In the genomic region with DNA sequence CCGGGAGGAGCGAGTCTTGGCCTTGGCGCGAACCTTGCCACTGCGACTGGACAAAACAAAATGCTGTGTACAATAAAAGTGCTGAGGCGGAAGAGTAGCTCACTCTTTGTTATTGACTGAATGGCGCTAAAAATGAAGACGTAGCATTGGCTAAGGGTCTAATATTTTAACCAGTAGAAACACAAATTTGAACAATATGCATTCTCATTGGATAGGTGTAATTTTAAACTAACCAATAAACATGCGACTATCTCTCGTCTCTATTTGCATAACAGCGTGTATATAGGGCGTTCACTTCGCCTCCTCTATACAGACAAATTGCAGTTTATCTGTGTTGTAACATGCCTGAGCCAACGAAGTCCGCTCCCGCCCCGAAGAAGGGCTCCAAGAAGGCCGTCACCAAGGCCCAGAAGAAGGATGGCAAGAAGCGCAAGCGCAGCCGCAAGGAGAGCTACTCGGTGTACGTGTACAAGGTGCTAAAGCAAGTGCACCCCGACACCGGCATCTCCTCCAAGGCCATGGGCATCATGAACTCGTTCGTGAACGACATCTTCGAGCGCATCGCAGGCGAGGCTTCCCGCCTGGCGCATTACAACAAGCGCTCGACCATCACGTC, we compare ENCODE assay signal across 8 mouse cellular contexts. TPM values are rescaled to one million over a fixed set of nuclear protein-coding genes. Genes with fewer than 3 reads are reported as not detected.
DNase-seq lines count a peak whose midpoint lies in the region; ATAC-seq and TF ChIP-seq lines count a peak whose summit lies in the region.
"Not testable (repeated sequence)": the region's sequence is repeated elsewhere in the genome, so short reads cannot be mapped to it uniquely, and the experiment has no call there.

A gene (plus strand): TSS at position 288 of the 616 bp plus-strand sequence.

- not testable (repeated sequence) for H3K27me3 ChIP-seq in hindbrain, postnatal 0 days (ENCODE audit: insufficient read depth, low read length)

- H3K27ac ChIP-seq in cortical plate, adult 2 months (ENCODE audit: insufficient read depth, low read length): not testable (repeated sequence)
- peak within 1 kb of the TSS; percentile 54; the same call in 1 of the 2 replicates for H3K27ac ChIP-seq in gastrocnemius, adult 2 months
- peak within 1 kb of the TSS; percentile 88 for H3K27ac ChIP-seq in hindbrain, postnatal 0 days

- not testable (repeated sequence) for H3K4me1 ChIP-seq in cortical plate, adult 2 months (ENCODE audit: control insufficient read depth, insufficient read depth, low read length); hindbrain, postnatal 0 days (ENCODE audit: insufficient read depth, low read length)

- peak within 1 kb of the TSS; percentile 42 for H3K4me3 ChIP-seq in cortical plate, adult 2 months (ENCODE audit: insufficient read depth, low read length)
- peak within 1 kb of the TSS; percentile 74 for H3K4me3 ChIP-seq in gastrocnemius, adult 2 months
- H3K4me3 ChIP-seq in hindbrain, postnatal 0 days (ENCODE audit: low read length): peak within 1 kb of the TSS; percentile 39

- DNase-seq in adipocyte (ENCODE audit: low spot score): peak; percentile 89
- DNase-seq in gastrocnemius, adult 2 months: peak; percentile 35
- DNase-seq in hindbrain, postnatal 0 days (ENCODE audit: low spot score): peak; percentile 93
- peak; percentile 77 for DNase-seq in left cerebral cortex, adult 11 months (ENCODE audit: low spot score)
- peak; percentile 92 for DNase-seq in lung, postnatal 25 days (ENCODE audit: low spot score)
- peak; percentile 97 for DNase-seq in retina, embryonic 14.5 days (ENCODE audit: low spot score)
- peak; percentile 71 for DNase-seq in thymus, postnatal 4 days

- not testable (repeated sequence) for H3K9me3 ChIP-seq in hindbrain, postnatal 0 days (ENCODE audit: low read length)

- H3K36me3 ChIP-seq in hindbrain, postnatal 0 days (ENCODE audit: insufficient read depth, low read length): not testable (repeated sequence)

- intact Hi-C loops in gastrocnemius, adult 2 months (cut with DNase I): not testable (repeated sequence)

- TF ChIP-seq POLR2A in cortical plate, adult 2 months (IDR thresholded peaks at IDR 0.05; ENCODE audit: extremely low read depth, insufficient read depth, low read length): peak; percentile 85

- under 1% methylated on average over 36 of the region's 37 CpGs for WGBS in hindbrain, postnatal 0 days

- not testable (repeated sequence) for TF ChIP-seq CTCF in cortical plate, adult 2 months (IDR thresholded peaks at IDR 0.05; ENCODE audit: extremely low read depth, insufficient read depth, low read length); gastrocnemius, adult 2 months (IDR thresholded peaks at IDR 0.05); hindbrain, postnatal 0 days (IDR thresholded peaks at IDR 0.05; ENCODE audit: low read depth)

- 0 out of 2 replicates have a peak within 1 kb of the TSS, but pooled peaks have one; percentile 5 for H3K9ac ChIP-seq in hindbrain, postnatal 0 days (replicated peaks; ENCODE audit: low read length)

- peak; percentile 96 for ATAC-seq in hindbrain, postnatal 0 days

- H3K4me2 ChIP-seq in hindbrain, postnatal 0 days (ENCODE audit: low read depth, low read length): peak within 1 kb of the TSS; percentile 59

RNA-seq across cellular contexts. Expression of the gene that starts here (rescaled TPM):
- 0.77 TPM in 1 of 2 replicates, not detected in the other for polyA plus RNA-seq in cortical plate, adult 2 months (2012; rRNA removed)
- 1 to 10 TPM in 1 of 2 experiments, not detected in 1; 1.2 TPM for total RNA-seq in gastrocnemius, adult 2 months (2021)
- total RNA-seq in hindbrain, postnatal 0 days (2014; rRNA removed): 1,597 and 1,943 TPM in 2 replicates
- polyA plus RNA-seq in hindbrain, postnatal 0 days (2015; fragmentation: Nextera tagmentation; extraction: Ambion mirVana): 1.3 and 1.7 TPM in 2 replicates

Comparison
In these comparisons a context has a peak if more than half of its experiments do, and no peak if none do; other contexts are left out.
1. RNA of the gene that starts here (total RNA-seq): 1,597 to 1,943 TPM in hindbrain, postnatal 0 days; 1.2 TPM in gastrocnemius, adult 2 months; every median in the first group is over 100 times any median in the second.
2. DNase-seq: peak in every context shown above with its lines; median percentile 97 in retina, embryonic 14.5 days; 93 in hindbrain, postnatal 0 days; 92 in lung, postnatal 25 days; 89 in adipocyte; 77 in left cerebral cortex, adult 11 months; 71 in thymus, postnatal 4 days; 35 in gastrocnemius, adult 2 months.
3. Peak in every context shown above with its lines, with median percentiles within 50 percentile points of each other: H3K4me3 ChIP-seq.